ENCODE assay signal across 9 mouse cellular contexts in genomic region chr1:89364547-89365305, GRCm38 (mm10).
A peak's percentile ranks its signal among the peaks of the same experiment; 100 is the strongest.
DNase-seq lines count a peak whose midpoint lies in the region; ATAC-seq lines count a peak whose summit lies in the region.
"Had no signal": no experiment of that assay in that cellular context is flagged by ENCODE, and none has a peak within 500 bp of the region (broad histone marks: within the 10 kb centered on the region; RNA-seq: fewer than 3 reads in every experiment).

No protein-coding gene starts in this region.

- WGBS in kidney, embryonic 14.5 days: 41% methylated on average over 12 of the region's 12 CpGs
- 49% methylated on average over 12 of the region's 12 CpGs for WGBS in neural tube, embryonic 15.5 days

- no peaks in the 10 kb centered on the region for H3K36me3 ChIP-seq in kidney, embryonic 14.5 days (ENCODE audit: control insufficient read depth, insufficient read depth, low read length)
- no peaks in the 10 kb centered on the region for H3K36me3 ChIP-seq in neural tube, embryonic 15.5 days
- H3K36me3 ChIP-seq: limb, embryonic 15.5 days had no signal

- peak; percentile 89 for ATAC-seq in kidney, embryonic 14.5 days (ENCODE audit: low FRiP score, low TSS enrichment)
- peak; percentile 55 for ATAC-seq in neural tube, embryonic 15.5 days (ENCODE audit: low FRiP score)

- 0 out of 2 replicates have a peak, but pooled peaks cover 7% of the 10 kb centered on the region for H3K9me3 ChIP-seq in kidney, embryonic 14.5 days (ENCODE audit: control insufficient read depth, low read length)
- no peaks in the 10 kb centered on the region for H3K9me3 ChIP-seq in neural tube, embryonic 15.5 days (replicated peaks)
- H3K9me3 ChIP-seq: limb, embryonic 15.5 days had no signal

- H3K27ac ChIP-seq in kidney, embryonic 14.5 days (ENCODE audit: low read depth, low read length): no peak overlapping the region
- H3K27ac ChIP-seq in neural tube, embryonic 15.5 days (replicated peaks): no peak overlapping the region
- H3K27ac ChIP-seq: limb, embryonic 15.5 days had no signal

- H3K4me2 ChIP-seq in kidney, embryonic 14.5 days (replicated peaks; ENCODE audit: low read depth, low read length): no peak overlapping the region
- H3K4me2 ChIP-seq in neural tube, embryonic 15.5 days: no peak overlapping the region
- H3K4me2 ChIP-seq: limb, embryonic 15.5 days had no signal

- no peaks in the 10 kb centered on the region for H3K27me3 ChIP-seq in kidney, embryonic 14.5 days (ENCODE audit: control insufficient read depth, insufficient read depth, low read length)
- H3K27me3 ChIP-seq in neural tube, embryonic 15.5 days (replicated peaks): no peaks in the 10 kb centered on the region
- H3K27me3 ChIP-seq: limb, embryonic 15.5 days had no signal

- H3K9ac ChIP-seq in kidney, embryonic 14.5 days (ENCODE audit: low read depth, low read length): no peak overlapping the region
- no peak overlapping the region for H3K9ac ChIP-seq in neural tube, embryonic 15.5 days (replicated peaks)
- H3K9ac ChIP-seq: limb, embryonic 15.5 days had no signal

- intact Hi-C loops in left cerebral cortex, postnatal 25 days (cut with DNase I): no loop called here
- intact Hi-C loops in left cerebral cortex, postnatal 10 days (cut with DNase I): no loop called here

- peaks cover 14% of the 10 kb centered on the region; the same call in 1 of the 2 replicates for H3K4me1 ChIP-seq in kidney, embryonic 14.5 days (ENCODE audit: control insufficient read depth, insufficient read depth, low read length)
- no peaks in the 10 kb centered on the region for H3K4me1 ChIP-seq in neural tube, embryonic 15.5 days

- H3K4me3 ChIP-seq in kidney, embryonic 14.5 days (ENCODE audit: low read length): no peak overlapping the region
- H3K4me3 ChIP-seq in neural tube, embryonic 15.5 days (replicated peaks): no peak overlapping the region
- H3K4me3 ChIP-seq: limb, embryonic 15.5 days had no signal

- peak; percentile 30 to 32 for DNase-seq in left cerebral cortex, postnatal 25 days (ENCODE audit: low spot score in 2 of 2)
- DNase-seq in left cerebral cortex, postnatal 10 days (ENCODE audit: extremely low spot score in 1 of 2, low spot score in 2 of 2): no peak
- peak; percentile 67 to 68 for DNase-seq in cerebellum, postnatal 10 days
- no peak for DNase-seq in gastrocnemius, postnatal 10 days
- DNase-seq in thymus, postnatal 0 days (ENCODE audit: low spot score): no peak
- no peak for DNase-seq in heart, adult 18-20 months

Comparison
In these comparisons a context has a peak if more than half of its experiments do, and no peak if none do; other contexts are left out.
1. DNase-seq: peak in left cerebral cortex, postnatal 25 days (2 of 2) and cerebellum, postnatal 10 days (2 of 2); none in left cerebral cortex, postnatal 10 days (0 of 2), gastrocnemius, postnatal 10 days (single experiment), thymus, postnatal 0 days (single experiment) and heart, adult 18-20 months (0 of 2).